Mouse (Mus musculus) heart, postnatal 0 days (tissue): ENCODE data around the gene Syce3. TPM values are rescaled to one million over a fixed set of nuclear protein-coding genes. Genes with fewer than 3 reads are reported as not detected.

Experiments used
- ATAC-seq: fragments of 200-750 bp; cut with Nextera tagmentation; 2 replicates; pipeline ENCODE4 v1.8.0; 2017; ENCODE audit warnings: low read depth, moderate number of reproducible peaks, moderate library complexity; ENCODE audit not compliant: insufficient read depth
- DNase-seq: peaks from one replicate; pipeline ENCODE4 v3.0.0-alpha.2; 2016; ENCODE audit warnings: low spot score
- H3K27ac ChIP-seq: fragments of 300-500 bp; sonication (generic); 2 replicates; pipeline ENCODE4 v1.5.1; 2014; ENCODE audit warnings: low read depth, mild to moderate bottlenecking
- H3K27me3 ChIP-seq: fragments of 300-500 bp; sonication (generic); 2 replicates; pipeline ENCODE4 v1.6.1; 2014; ENCODE audit warnings: low read length, mixed read lengths; ENCODE audit not compliant: control insufficient read depth, insufficient read depth
- H3K36me3 ChIP-seq: fragments of 300-500 bp; sonication (generic); replicated peaks from 2 replicates; pipeline ENCODE4 v1.6.1; 2014; ENCODE audit warnings: low read length, mixed read lengths; ENCODE audit not compliant: control insufficient read depth, insufficient read depth
- H3K4me1 ChIP-seq: fragments of 300-500 bp; sonication (generic); 2 replicates; pipeline ENCODE4 v1.6.1; 2014; ENCODE audit warnings: antibody characterized with exemption; ENCODE audit not compliant: control insufficient read depth, insufficient read depth
- H3K4me2 ChIP-seq: fragments of 300-500 bp; sonication (generic); 2 replicates; pipeline ENCODE4 v1.6.1; 2014; ENCODE audit warnings: low read depth, mild to moderate bottlenecking, low read length, moderate library complexity
- H3K4me3 ChIP-seq: fragments of 300-500 bp; sonication (generic); 2 replicates; pipeline ENCODE4 v1.5.1; 2014; ENCODE audit warnings: low read depth, low read length
- H3K9ac ChIP-seq: fragments of 300-500 bp; sonication (generic); replicated peaks from 2 replicates; pipeline ENCODE4 v1.6.1; 2014; ENCODE audit warnings: low read depth, low read length, mixed read lengths
- H3K9me3 ChIP-seq: fragments of 300-500 bp; sonication (generic); replicated peaks from 2 replicates; pipeline ENCODE4 v1.6.1; 2016; ENCODE audit warnings: low read length; ENCODE audit not compliant: control insufficient read depth
- CTCF ChIP-seq: IDR thresholded peaks from 2 replicates; pipeline ENCODE4 v1.5.1; 2016; ENCODE audit warnings: antibody characterized with exemption, control low read depth, low read depth
- EP300 ChIP-seq: IDR thresholded peaks from 2 replicates; pipeline ENCODE4 v1.6.1; 2016; ENCODE audit warnings: antibody characterized with exemption, low read depth
- WGBS: fragments of 180-500 bp; shearing (Covaris S2); extraction: QIAGEN DNeasy Blood & Tissue Kit; methylation state at CpG from one replicate; pipeline ENCODE4 v1.1.7; 2014; 5-methylcytosine and 5-hydroxymethylcytosine counted together
- polyA plus RNA-seq: library from polyadenylated mRNA; unstranded; fragments of >200 nt; fragmentation: Nextera tagmentation; extraction: Ambion mirVana; gene quantifications from 2 replicates; pipeline ENCODE4 v1.2.1, GENCODE M21; 2015
- total RNA-seq: library from RNA; depleted of rRNA; stranded (reverse); fragments of >200 nt; gene quantifications from 2 replicates; pipeline ENCODE4 v1.2.3, GENCODE M21; 2014; ENCODE audit warnings: low replicate concordance

The Syce3 gene
- total and polyA plus RNA-seq, 2 experiments from 2014 or later = not detected

- ATAC-seq = peak; percentile 95
- Histone ChIP-seq H3K9me3 (no peaks in the 10 kb centered on the region), H3K4me2 (peak within 1 kb of the TSS; percentile 90), H3K4me1 (peaks cover 22% of the 10 kb centered on the region; the same call in 1 of the 2 replicates), H3K9ac (peak within 1 kb of the TSS; percentile 79), H3K4me3 (peak within 1 kb of the TSS; percentile 77), H3K27me3 (no peaks in the 10 kb centered on the region), H3K27ac (peak within 1 kb of the TSS; percentile 89), H3K36me3 (peaks cover 36% of the 10 kb centered on the region)
- TF ChIP-seq CTCF (no peak), EP300 (0 out of 2 replicates have a peak, but pooled peaks have one; percentile 5)
- peak; percentile 91 for DNase-seq
- under 1% methylated on average over 64 of the region's 64 CpGs for WGBS
Measured at GRCm38 (mm10) chr15:89355241-89356187, 54.8 kb downstream of the Syce3 start, which contains the start of the genes Lmf2 and Ncaph2. TSS of gene Lmf2 (minus strand) at chr15:89355659. TSS of gene Ncaph2 (plus strand) at chr15:89355719.

- 69% methylated on average over 7 of the region's 7 CpGs for WGBS
- no peak for TF ChIP-seq EP300
- no peak for TF ChIP-seq CTCF
- ATAC-seq (no peak), DNase-seq (no peak)
- Histone ChIP-seq H3K27ac (no peak overlapping the region), H3K9me3 (no peaks in the 10 kb centered on the region), H3K4me1 (peaks cover 22% of the 10 kb centered on the region; the same call in 1 of the 2 replicates), H3K9ac (peak overlapping the region; percentile 79), H3K27me3 (no peaks in the 10 kb centered on the region), H3K4me2 (peak overlapping the region; percentile 82), H3K36me3 (peaks cover 40% of the 10 kb centered on the region), H3K4me3 (peak overlapping the region; percentile 77)
Measured at GRCm38 (mm10) chr15:89354455-89354854, 55.8 kb downstream of the Syce3 start.

DNA sequence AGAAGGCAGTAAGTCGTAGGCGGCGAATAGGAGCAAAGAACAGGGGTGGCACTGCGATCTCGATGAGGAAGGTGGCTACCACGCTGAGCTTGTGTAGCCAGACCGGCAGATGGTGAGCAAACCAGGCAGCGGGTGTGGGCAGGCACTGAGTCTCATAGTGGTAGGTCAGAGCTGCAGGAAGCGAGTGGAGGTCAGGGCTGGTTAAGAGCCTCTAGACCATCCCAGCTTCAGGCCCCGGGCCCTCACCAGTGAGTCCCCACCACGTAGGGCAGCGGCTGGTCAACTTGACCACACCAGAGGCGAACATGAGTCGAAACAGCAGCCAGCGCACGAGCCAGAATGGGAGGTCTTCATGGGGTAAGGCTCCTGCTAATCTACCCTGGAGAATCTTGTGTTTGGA, 56.5 kb downstream of the Syce3 start:
- Histone ChIP-seq H3K4me3 (no peak overlapping the region), H3K27ac (no peak overlapping the region), H3K4me1 (peaks cover 22% of the 10 kb centered on the region; the same call in 1 of the 2 replicates), H3K4me2 (no peak overlapping the region; the same call in 1 of the 2 replicates), H3K9ac (no peak overlapping the region), H3K27me3 (no peaks in the 10 kb centered on the region), H3K36me3 (peaks cover 40% of the 10 kb centered on the region), H3K9me3 (no peaks in the 10 kb centered on the region)
- TF ChIP-seq CTCF (no peak), EP300 (no peak)
- DNase-seq (no peak), ATAC-seq (no peak)
- 92% methylated on average over 16 of the region's 16 CpGs for WGBS

GRCm38 (mm10) chr15:89352795-89353194, 57.5 kb downstream of the Syce3 start:
- WGBS = 95% methylated on average over 12 of the region's 12 CpGs
- DNase-seq = no peak
- H3K9ac ChIP-seq = no peak overlapping the region
- H3K9me3 ChIP-seq = no peaks in the 10 kb centered on the region
- H3K27me3 ChIP-seq = no peaks in the 10 kb centered on the region
- ATAC-seq = no peak
- H3K4me1 ChIP-seq = peaks cover 22% of the 10 kb centered on the region; the same call in 1 of the 2 replicates
- no peak overlapping the region for H3K4me3 ChIP-seq
- TF ChIP-seq EP300 = no peak
- TF ChIP-seq CTCF = no peak
- H3K27ac ChIP-seq = no peak overlapping the region
- no peak overlapping the region for H3K4me2 ChIP-seq
- H3K36me3 ChIP-seq = peaks cover 40% of the 10 kb centered on the region

DNA sequence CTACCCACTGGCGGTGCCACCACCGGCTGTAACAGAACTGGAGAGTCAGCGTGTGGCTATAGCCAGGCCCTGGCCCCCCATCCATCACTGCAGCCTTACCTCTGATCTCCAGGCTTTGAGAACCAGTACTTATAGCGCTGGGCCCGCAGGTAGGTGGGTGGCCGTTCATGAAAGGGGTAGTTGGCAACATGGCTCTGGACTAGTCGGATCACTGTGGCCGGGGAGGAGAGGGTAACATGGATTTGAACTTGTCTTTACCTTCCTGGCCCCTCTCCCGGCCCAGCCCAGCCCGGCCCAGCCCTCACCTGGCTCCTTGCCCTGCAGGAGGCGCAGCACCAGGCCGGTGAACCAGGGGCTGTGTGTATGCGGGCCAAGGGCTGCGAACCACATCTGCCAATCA, 58.2 kb downstream of the Syce3 start:
- no peak overlapping the region for H3K9ac ChIP-seq
- DNase-seq = no peak
- TF ChIP-seq EP300 (no peak), CTCF (no peak)
- H3K36me3 ChIP-seq = peaks cover 40% of the 10 kb centered on the region
- H3K4me3 ChIP-seq = no peak overlapping the region
- ATAC-seq = no peak
- peaks cover 18% of the 10 kb centered on the region; the same call in 1 of the 2 replicates for H3K4me1 ChIP-seq
- no peaks in the 10 kb centered on the region for H3K9me3 ChIP-seq
- WGBS = 91% methylated on average over 14 of the region's 14 CpGs
- H3K27ac ChIP-seq = no peak overlapping the region
- H3K4me2 ChIP-seq = no peak overlapping the region
- no peaks in the 10 kb centered on the region for H3K27me3 ChIP-seq
